Mouse (Mus musculus): ENCODE results near the gene Prrt2.

DNA sequence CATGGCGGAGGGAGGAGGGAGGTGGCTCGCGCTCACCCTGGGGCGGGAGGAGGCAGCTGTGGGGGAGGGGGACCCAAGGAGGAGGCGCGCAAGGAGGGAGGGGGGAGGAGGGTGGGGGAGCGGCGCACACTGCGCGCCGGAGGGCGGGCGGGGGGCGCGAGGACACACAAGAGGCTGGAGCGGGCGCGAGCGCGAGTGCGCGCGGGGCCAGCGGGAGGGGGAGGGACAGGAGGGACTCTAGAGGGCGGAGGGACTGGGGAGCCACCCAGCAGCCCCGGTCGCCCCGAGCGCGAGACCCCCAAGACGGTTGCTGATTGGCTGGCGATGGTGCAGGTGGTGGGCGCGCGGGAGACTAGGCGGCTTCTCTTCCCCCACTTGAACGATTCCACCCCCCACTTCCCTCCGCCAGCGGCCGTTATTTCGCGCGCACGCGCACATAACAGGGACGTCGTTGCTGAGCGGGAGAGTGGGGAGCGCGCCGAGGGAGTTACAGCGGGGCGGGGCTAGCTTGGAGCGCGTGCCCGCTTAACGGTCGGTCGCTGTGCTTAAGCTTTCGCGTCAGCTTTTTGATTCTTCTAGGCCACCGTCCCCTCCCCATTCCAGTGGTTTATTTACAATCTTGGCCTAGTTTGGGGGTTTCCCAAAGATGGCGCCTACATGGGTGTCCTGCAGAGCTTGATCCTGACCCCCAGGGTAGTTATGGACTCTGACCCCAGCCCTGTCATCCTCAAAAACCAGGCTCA lies 6.1 kb upstream of the Prrt2 start, which contains the start of gene Maz:
- TF ChIP-seq ZNF384 (IDR thresholded peaks at IDR 0.05; ENCODE audit: low read depth, low read length), result no peak
- TF ChIP-seq ZC3H11A (IDR thresholded peaks at IDR 0.05; ENCODE audit: borderline replicate concordance, low read depth, low read length), result no peak

All from ES-E14 (cell line).